Mouse (Mus musculus) granulocyte monocyte progenitor cell, adult 5-6 weeks (primary cell): Measurements from ENCODE around the gene Zbtb34. TPM values are rescaled to one million over a fixed set of nuclear protein-coding genes. Genes with fewer than 3 reads are reported as not detected.

Experiments used
- ATAC-seq: replicated peaks from 2 replicates; pipeline ENCODE4 v1.8.0; 2016; ENCODE audit warnings: mild to moderate bottlenecking, moderate TSS enrichment, inconsistent platforms; ENCODE audit not compliant: poor library complexity, severe bottlenecking
- total RNA-seq, 2 experiments: library from RNA; stranded (forward) in 1 of 2; stranded (reverse) in 1 of 2; fragments of 200-712, 200-1000 nt in 1 of 2; fragments of >200 nt in 1 of 2; fragmentation: Nextera tagmentation in 1 of 2; gene quantifications; 2 replicates each; pipeline ENCODE4 v1.2.3; 2014 to 2017

The Zbtb34 gene
- 23.7 and 32.0 TPM in 2 replicates for total RNA-seq (2014; fragmentation: Nextera tagmentation)
- total RNA-seq (2017): 8.6 and 20.6 TPM in 2 replicates

- peak; percentile 45 for ATAC-seq
Observed at GRCm38 (mm10) chr2:33430771-33431699, at the start of gene Zbtb34. TSS of gene Zbtb34 (minus strand) at chr2:33431324.

GRCm38 (mm10) chr2:33477961-33478755 lies 47.0 kb upstream of the Zbtb34 start:
- no peak for ATAC-seq

DNA sequence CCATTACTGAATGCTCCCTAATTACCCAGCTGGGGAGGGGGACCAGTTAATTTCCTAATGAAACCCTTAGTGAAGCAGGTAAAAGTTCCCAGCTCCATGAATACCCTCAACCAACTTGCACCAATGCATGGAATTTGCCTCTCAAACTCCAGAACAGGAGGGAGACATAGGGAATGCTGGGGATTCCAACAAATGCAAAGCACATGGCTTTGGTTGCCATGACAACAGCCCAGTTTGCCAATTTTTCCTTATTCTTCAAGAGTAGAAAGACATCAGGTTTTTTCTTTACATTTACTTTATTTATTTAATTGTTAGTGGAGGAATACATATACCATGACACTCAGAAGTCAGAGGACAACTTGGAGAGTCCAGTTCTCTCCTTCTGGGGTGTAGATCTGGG lies 44.8 kb upstream of the Zbtb34 start:
- no peak for ATAC-seq

- ATAC-seq: peak; percentile 96
Observed at GRCm38 (mm10) chr2:33468466-33469097, 37.5 kb upstream of the Zbtb34 start, which contains the start of gene Zbtb43. TSS of gene Zbtb43 (minus strand) at chr2:33468559.

GRCm38 (mm10) chr2:33467546-33468465 lies 36.7 kb upstream of the Zbtb34 start:
- no peak for ATAC-seq

- ATAC-seq: no peak
Observed at GRCm38 (mm10) chr2:33465966-33466365, 34.8 kb upstream of the Zbtb34 start.

DNA sequence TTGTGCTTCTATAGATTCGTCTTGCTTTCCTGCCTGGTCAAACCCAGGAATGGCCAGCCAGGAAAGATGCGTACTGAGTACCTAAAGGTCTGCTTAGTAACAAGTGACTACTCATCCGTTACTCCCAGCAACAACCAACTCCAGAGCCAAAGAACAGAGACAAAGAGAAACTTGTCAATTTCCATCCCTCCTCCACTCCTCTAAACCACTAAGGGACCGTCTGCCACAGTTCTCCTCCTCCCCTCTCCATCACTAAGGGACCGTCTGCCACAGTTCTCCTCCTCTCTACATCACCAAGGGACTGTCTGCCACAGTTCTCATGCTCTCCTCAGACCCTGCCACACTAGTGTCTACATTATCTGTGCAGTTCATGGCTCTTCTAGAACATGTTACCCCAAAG lies 34.1 kb upstream of the Zbtb34 start:
- ATAC-seq: no peak

DNA sequence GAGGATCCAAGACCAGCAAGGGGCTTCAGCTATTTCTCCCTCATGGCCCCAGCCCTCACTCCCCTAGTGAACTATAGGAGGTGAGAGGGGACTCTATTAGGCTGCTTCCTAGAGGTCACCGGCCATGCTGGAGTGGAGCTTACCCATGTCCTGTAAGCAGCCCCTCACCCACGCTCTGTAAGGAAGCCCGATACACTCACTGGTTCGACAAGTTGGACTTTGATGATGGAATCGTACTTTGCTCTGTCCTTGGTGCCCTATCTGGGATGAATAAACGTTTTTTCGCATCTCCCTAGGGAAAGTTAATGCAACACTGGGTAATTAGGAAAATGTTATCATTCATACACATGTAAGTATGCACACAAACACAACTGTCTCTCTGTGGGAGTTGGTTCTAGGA lies 30.9 kb upstream of the Zbtb34 start:
- ATAC-seq: no peak

GRCm38 (mm10) chr2:33461066-33461465 lies 29.9 kb upstream of the Zbtb34 start:
- ATAC-seq: no peak

DNA sequence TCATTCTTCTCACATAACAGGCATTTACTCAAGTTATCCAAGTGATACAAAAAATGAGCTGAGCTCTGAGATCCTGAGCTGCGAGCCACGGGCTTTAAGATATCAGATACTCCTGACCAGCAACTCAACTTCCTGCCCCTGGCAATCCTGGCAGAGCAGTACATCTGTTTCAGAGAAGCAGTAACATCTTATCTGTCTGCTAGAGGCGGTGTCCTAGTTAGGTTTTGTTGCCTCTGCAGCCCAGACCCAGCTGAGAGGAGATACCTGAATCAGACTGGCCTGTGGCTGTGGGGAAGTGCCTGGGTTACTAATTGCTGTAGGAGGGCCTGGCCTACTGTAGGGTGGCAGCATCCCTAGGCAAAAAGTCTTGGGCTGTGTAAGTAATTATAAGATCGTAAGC lies 28.5 kb upstream of the Zbtb34 start:
- no peak for ATAC-seq

GRCm38 (mm10) chr2:33456696-33457095 lies 25.6 kb upstream of the Zbtb34 start:
- no peak for ATAC-seq

DNA sequence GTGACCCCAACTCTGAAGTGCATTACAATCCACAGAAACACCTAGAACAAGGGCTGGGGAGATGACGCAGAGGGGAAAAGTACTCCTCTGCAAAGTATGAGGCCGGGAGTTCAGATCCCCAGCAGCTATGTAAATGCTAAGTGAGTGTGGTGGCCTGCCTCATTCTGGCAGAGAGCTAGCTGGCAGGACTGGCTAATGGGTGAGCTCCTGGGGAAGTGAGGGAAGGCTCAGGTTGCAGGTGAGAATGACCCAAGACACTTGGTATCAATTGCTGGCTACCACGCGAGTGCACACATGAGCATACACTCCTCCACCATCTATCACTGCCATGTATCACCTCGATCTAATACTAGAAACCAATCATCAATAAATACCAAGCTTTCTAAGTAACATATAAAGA lies 25.1 kb upstream of the Zbtb34 start:
- no peak for ATAC-seq

DNA sequence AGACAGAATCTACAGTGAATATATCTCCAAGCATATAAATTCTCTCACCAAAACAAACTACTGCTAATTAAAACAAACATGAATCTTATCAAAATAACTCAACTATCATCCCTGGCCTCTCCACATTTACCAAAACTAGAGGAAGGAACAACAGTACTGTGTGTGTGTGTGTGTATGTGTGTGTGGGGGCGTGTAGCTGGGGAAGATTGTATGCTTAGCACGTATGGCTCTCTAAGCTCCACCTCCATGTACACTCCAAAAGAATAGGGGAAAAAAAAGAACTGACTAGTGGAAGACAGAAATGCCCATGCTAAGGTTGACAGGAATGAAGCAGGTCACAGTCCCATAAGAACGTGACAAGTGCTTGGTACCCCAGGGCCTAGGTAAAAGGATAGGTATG lies 24.2 kb upstream of the Zbtb34 start:
- ATAC-seq: no peak

DNA sequence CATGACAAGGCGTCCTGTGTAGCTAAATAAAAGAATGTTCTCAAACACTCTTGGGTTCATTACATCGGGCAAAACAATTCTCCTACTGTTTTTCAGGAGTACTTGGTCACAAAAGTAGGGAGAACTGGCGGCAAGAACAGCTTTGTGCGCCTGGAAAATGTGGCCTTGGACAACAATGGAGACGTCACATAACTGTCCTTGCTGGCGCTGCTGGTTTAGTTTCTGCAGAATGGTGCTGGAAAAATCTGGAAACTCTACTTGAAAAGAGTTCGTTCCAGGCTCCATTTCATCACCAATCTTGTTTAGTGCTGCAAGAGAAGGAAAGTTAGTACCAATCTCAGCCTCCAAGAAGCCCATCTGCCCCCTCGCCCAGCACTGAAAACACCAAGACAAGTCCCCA lies 23.7 kb upstream of the Zbtb34 start:
- ATAC-seq: no peak

- ATAC-seq: no peak
Observed at GRCm38 (mm10) chr2:33453476-33453875, 22.4 kb upstream of the Zbtb34 start.

DNA sequence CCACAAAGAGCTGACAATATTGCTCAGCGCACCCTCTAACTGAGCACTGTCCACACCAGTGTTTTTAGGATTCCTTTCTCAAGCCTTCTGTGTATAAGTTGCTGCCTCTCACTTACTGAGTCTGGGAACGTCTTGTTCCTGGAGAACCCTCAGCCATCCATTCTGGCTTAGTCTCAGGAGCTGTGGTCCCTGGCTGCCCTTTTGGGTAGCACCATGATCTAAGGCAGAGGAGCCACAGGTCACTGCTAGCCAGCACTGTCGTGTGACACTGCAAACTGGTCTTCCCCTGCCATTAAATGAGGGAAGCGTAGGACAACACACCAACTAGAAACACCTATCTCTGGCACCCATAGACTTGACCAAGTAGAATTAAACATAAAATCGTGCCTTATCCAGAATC lies 21.6 kb upstream of the Zbtb34 start:
- no peak for ATAC-seq

GRCm38 (mm10) chr2:33452140-33452539 lies 21.0 kb upstream of the Zbtb34 start:
- peak; percentile 46; the same call in 1 of the 2 replicates for ATAC-seq

DNA sequence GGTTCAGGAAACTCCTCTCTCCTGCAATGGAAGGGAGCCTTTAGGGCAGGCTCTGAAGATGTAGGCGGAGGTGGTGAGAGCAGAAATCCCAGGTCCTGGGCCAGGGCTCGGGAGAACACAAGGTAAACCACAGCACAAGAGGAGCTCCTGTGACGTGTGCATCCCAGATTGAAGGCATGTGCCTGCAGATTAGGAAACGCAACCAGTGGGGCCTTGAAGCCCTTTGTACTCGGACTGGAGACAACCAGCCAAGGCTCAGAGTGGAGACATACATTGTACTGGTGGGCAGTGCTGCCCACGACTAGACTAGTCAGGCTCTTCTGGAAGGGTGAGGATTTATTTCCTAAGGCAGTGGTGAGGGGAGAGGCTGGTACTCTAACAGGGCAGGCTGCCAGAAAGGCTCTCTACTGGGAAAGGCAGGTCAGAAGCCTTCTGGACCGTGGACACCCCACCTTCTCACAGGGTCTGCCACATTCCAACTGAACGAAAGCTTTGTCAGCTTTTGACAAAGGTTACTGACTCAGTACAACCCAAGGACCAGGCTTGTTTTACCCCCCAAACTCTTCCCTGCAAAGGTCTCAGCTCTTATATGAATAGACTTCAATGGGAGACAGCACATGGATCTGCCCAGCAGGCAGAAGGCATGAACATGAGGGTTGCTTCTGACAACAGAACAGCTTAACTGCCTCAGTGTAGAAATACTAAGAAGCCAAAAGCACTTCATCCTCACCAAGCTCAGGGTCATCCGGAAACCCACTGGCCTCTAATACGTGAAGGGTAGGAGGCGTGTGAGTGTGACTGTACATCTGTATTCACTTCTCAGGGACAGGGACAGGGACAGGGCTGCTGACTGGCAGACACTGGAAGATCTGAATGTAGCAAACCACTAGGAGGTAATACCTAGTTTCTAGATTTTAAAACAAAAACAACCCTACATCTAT lies 20.2 kb upstream of the Zbtb34 start:
- no peak for ATAC-seq
